Mouse (Mus musculus): Measurements from ENCODE around the gene Fhl2.

Gene Fhl2

GRCm38 (mm10) chr1:43110556-43110955 is 86.2 kb downstream of the Fhl2 start:
- DNase-seq (ENCODE audit: low spot score in 2 of 2), result peak in 1 of 2 experiments; percentile 36

GRCm38 (mm10) chr1:43108729-43109128 is 88.1 kb downstream of the Fhl2 start:
- DNase-seq (ENCODE audit: low spot score in 2 of 2), result no peak

GRCm38 (mm10) chr1:43098031-43098984 is 98.5 kb downstream of the Fhl2 start, which contains the start of the genes Tgfbrap1 and AI597479:
TSS of gene Tgfbrap1 (minus strand) at chr1:43098637.
TSS of gene AI597479 (plus strand) at chr1:43098710.
- peak; percentile 82 to 92 for DNase-seq (ENCODE audit: low spot score in 2 of 2)

- DNase-seq (ENCODE audit: low spot score in 2 of 2), result no peak
Observed at GRCm38 (mm10) chr1:43094206-43094605, 102.6 kb downstream of the Fhl2 start.

GRCm38 (mm10) chr1:43092056-43093015 is 104.4 kb downstream of the Fhl2 start:
- peak in 1 of 2 experiments; percentile 68 for DNase-seq (ENCODE audit: low spot score in 2 of 2)

GRCm38 (mm10) chr1:43091306-43092055 is 105.3 kb downstream of the Fhl2 start:
- no peak for DNase-seq (ENCODE audit: low spot score in 2 of 2)

GRCm38 (mm10) chr1:43090418-43090817 is 106.4 kb downstream of the Fhl2 start:
- DNase-seq (ENCODE audit: low spot score in 2 of 2), result no peak

- no peak for DNase-seq (ENCODE audit: low spot score in 2 of 2)
Observed at GRCm38 (mm10) chr1:43082946-43083345, 113.8 kb downstream of the Fhl2 start.

- no peak for DNase-seq (ENCODE audit: low spot score in 2 of 2)
Observed at GRCm38 (mm10) chr1:43078124-43078523, 118.7 kb downstream of the Fhl2 start.

GRCm38 (mm10) chr1:43074791-43075190 is 122.0 kb downstream of the Fhl2 start:
- no peak for DNase-seq (ENCODE audit: low spot score in 2 of 2)
